ENCODE assay signal across 8 mouse cellular contexts in the genomic region with DNA sequence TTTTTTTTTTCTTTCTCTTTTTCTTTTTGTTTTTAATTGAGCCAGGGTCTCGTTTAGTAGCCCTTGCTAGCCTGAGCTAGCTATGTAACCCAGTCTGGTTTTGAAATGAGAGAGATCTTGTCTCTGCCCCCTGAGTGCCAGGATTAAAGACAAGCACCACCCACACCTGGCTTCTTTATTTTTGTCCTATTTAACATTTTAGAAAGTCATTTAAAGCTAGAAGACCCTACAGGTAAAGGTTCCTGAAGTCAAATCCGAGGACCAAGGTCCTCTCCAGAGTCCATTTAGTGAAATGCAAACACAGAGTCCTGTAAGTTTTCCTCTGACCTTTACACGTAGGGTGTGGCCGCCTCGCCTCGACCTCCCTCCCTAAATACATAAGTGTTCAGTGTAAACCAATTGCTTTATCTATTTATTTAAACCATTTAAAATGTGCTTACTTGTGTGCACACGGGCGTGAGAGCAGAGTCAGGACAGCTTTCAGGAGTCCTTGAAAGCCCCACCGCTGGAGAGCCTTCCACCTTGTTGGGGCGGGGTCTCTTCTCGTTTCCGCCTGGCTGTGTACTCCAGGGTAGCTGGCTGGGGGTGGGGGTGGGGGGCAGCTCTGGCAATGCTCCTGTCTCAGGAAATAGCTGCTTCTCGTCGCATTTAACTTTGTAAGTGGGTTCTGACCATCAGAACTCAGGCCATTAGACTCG. TPM values are rescaled to one million over a fixed set of nuclear protein-coding genes. Genes with fewer than 3 reads are reported as not detected.
DNase-seq lines count a peak whose midpoint lies in the region; ATAC-seq and TF ChIP-seq lines count a peak whose summit lies in the region.

No protein-coding gene starts in this region.

- H3K27ac ChIP-seq in forebrain, postnatal 0 days (ENCODE audit: low read depth, low read length) = no peak overlapping the region
- H3K27ac ChIP-seq in liver, embryonic 15.5 days (replicated peaks) = peak overlapping the region; percentile 51; the same call in 1 of the 2 replicates

- DNase-seq in forebrain, postnatal 0 days = no peak
- peak; percentile 57 to 68 for DNase-seq in thymus, postnatal 36 days
- DNase-seq in Muller cell, postnatal 12 days (ENCODE audit: inconsistent ontology term) = no peak
- no peak for DNase-seq in left cerebral cortex, postnatal 25 days (ENCODE audit: low spot score in 2 of 2)
- no peak for DNase-seq in left cerebral cortex, postnatal 10 days (ENCODE audit: extremely low spot score in 1 of 2, low spot score in 2 of 2)

- H3K9me3 ChIP-seq in megakaryocyte, embryonic 14.5 days = no peaks in the 10 kb centered on the region
- H3K9me3 ChIP-seq in forebrain, postnatal 0 days (ENCODE audit: low read length) = no peaks in the 10 kb centered on the region
- no peaks in the 10 kb centered on the region for H3K9me3 ChIP-seq in liver, embryonic 15.5 days (replicated peaks)

- H3K4me2 ChIP-seq in forebrain, postnatal 0 days (ENCODE audit: low read depth) = 0 out of 2 replicates have a peak overlapping the region, but pooled peaks have one; percentile 4
- peak overlapping the region; percentile 74 for H3K4me2 ChIP-seq in liver, embryonic 15.5 days

- intact Hi-C loops in left cerebral cortex, postnatal 25 days (cut with DNase I) = no loop called here
- intact Hi-C loops in left cerebral cortex, postnatal 10 days (cut with DNase I) = no loop called here

- H3K4me1 ChIP-seq in megakaryocyte, embryonic 14.5 days = peaks cover 55% of the 10 kb centered on the region
- no peaks in the 10 kb centered on the region for H3K4me1 ChIP-seq in forebrain, postnatal 0 days (ENCODE audit: insufficient read depth)
- H3K4me1 ChIP-seq in liver, embryonic 15.5 days (replicated peaks) = peaks cover 43% of the 10 kb centered on the region

- TF ChIP-seq CTCF in forebrain, postnatal 0 days (IDR thresholded peaks at IDR 0.05; ENCODE audit: low read depth) = no peak

- no peak for ATAC-seq in megakaryocyte, adult 5-6 weeks (ENCODE audit: poor library complexity, severe bottlenecking)
- no peak for ATAC-seq in forebrain, postnatal 0 days
- ATAC-seq in liver, embryonic 15.5 days (ENCODE audit: insufficient read depth) = no peak

- H3K27me3 ChIP-seq in megakaryocyte, embryonic 14.5 days (replicated peaks) = no peaks in the 10 kb centered on the region
- H3K27me3 ChIP-seq in forebrain, postnatal 0 days (ENCODE audit: insufficient read depth, low read length) = no peaks in the 10 kb centered on the region
- H3K27me3 ChIP-seq in liver, embryonic 15.5 days = peaks cover 13% of the 10 kb centered on the region; the same call in 1 of the 2 replicates

- 14% methylated on average over 15 of the region's 15 CpGs for WGBS in forebrain, postnatal 0 days
- WGBS in liver, embryonic 15.5 days (ENCODE audit: insufficient replicate concordance) = 4% methylated on average over 15 of the region's 15 CpGs

- H3K4me3 ChIP-seq in megakaryocyte, embryonic 14.5 days (replicated peaks) = peak overlapping the region; percentile 90
- H3K4me3 ChIP-seq in forebrain, postnatal 0 days (ENCODE audit: low read depth, low read length) = no peak overlapping the region
- H3K4me3 ChIP-seq in liver, embryonic 15.5 days (replicated peaks) = peak overlapping the region; percentile 52

- H3K36me3 ChIP-seq in megakaryocyte, embryonic 14.5 days (replicated peaks; ENCODE audit: low read length) = no peaks in the 10 kb centered on the region
- H3K36me3 ChIP-seq in forebrain, postnatal 0 days (ENCODE audit: insufficient read depth) = no peaks in the 10 kb centered on the region
- no peaks in the 10 kb centered on the region for H3K36me3 ChIP-seq in liver, embryonic 15.5 days (replicated peaks)

- H3K9ac ChIP-seq in forebrain, postnatal 0 days = no peak overlapping the region
- H3K9ac ChIP-seq in liver, embryonic 15.5 days = peak overlapping the region; percentile 42; the same call in 1 of the 2 replicates

RNA-seq across cellular contexts. Expression of a gene that starts 4.8 kb away (rescaled TPM):
- polyA plus RNA-seq in megakaryocyte, embryonic 14.5 days (2012; ENCODE audit: insufficient read depth, low replicate concordance) = 5.3 TPM in 1 of 2 replicates, not detected in the other
- total RNA-seq in megakaryocyte, adult 5-6 weeks (2015) = 299 and 324 TPM in 2 replicates
- total RNA-seq in megakaryocyte, adult 5-6 weeks (2017) = 454 and 463 TPM in 2 replicates
- 948 and 1,017 TPM in 2 replicates for total RNA-seq in forebrain, postnatal 0 days (2014; rRNA removed)
- polyA plus RNA-seq in forebrain, postnatal 0 days (2015; fragmentation: Nextera tagmentation; extraction: Ambion mirVana) = 311 and 313 TPM in 2 replicates
- polyA plus RNA-seq in liver, embryonic 15.5 days (2015; fragmentation: Nextera tagmentation; extraction: Ambion mirVana) = 58.3 and 60.6 TPM in 2 replicates
- 100 to 1,000 TPM; 884 to 895 TPM for total RNA-seq in left cerebral cortex, postnatal 25 days (2021)
- 100 to 1,000 TPM; 767 to 770 TPM for total RNA-seq in left cerebral cortex, postnatal 10 days (2021)

RNA-seq across cellular contexts. Expression of a gene that starts 25.0 kb away (rescaled TPM):
- 26.5 TPM in 1 of 2 replicates, not detected in the other for polyA plus RNA-seq in megakaryocyte, embryonic 14.5 days (2012; ENCODE audit: insufficient read depth, low replicate concordance)
- 107 and 122 TPM in 2 replicates for total RNA-seq in megakaryocyte, adult 5-6 weeks (2015)
- 42.3 and 45.5 TPM in 2 replicates for total RNA-seq in megakaryocyte, adult 5-6 weeks (2017)
- 19.3 and 20.4 TPM in 2 replicates for total RNA-seq in forebrain, postnatal 0 days (2014; rRNA removed)
- 32.0 and 42.1 TPM in 2 replicates for polyA plus RNA-seq in forebrain, postnatal 0 days (2015; fragmentation: Nextera tagmentation; extraction: Ambion mirVana)
- 119 and 137 TPM in 2 replicates for polyA plus RNA-seq in liver, embryonic 15.5 days (2015; fragmentation: Nextera tagmentation; extraction: Ambion mirVana)
- total RNA-seq in left cerebral cortex, postnatal 25 days (2021) = 1 to 10 TPM; 3.6 to 4.4 TPM
- 1 to 10 TPM; 5.9 to 8.4 TPM for total RNA-seq in left cerebral cortex, postnatal 10 days (2021)

RNA-seq across cellular contexts. Expression of a gene that starts 43.8 kb away (rescaled TPM):
- not detected in 2 replicates for polyA plus RNA-seq in megakaryocyte, embryonic 14.5 days (2012; ENCODE audit: insufficient read depth, low replicate concordance)
- total RNA-seq in megakaryocyte, adult 5-6 weeks (2015) = 0.55 and 0.80 TPM in 2 replicates
- 0.40 and 1.7 TPM in 2 replicates for total RNA-seq in megakaryocyte, adult 5-6 weeks (2017)
- 0.46 and 0.52 TPM in 2 replicates for total RNA-seq in forebrain, postnatal 0 days (2014; rRNA removed)
- not detected in 2 replicates for polyA plus RNA-seq in forebrain, postnatal 0 days (2015; fragmentation: Nextera tagmentation; extraction: Ambion mirVana)
- not detected in 2 replicates for polyA plus RNA-seq in liver, embryonic 15.5 days (2015; fragmentation: Nextera tagmentation; extraction: Ambion mirVana)
- not detected for total RNA-seq in left cerebral cortex, postnatal 25 days (2021)
- not detected for total RNA-seq in left cerebral cortex, postnatal 10 days (2021)

RNA-seq across cellular contexts. Expression of a gene that starts 44.8 kb away (rescaled TPM):
- polyA plus RNA-seq in megakaryocyte, embryonic 14.5 days (2012; ENCODE audit: insufficient read depth, low replicate concordance) = 0.17 TPM in 1 of 2 replicates, not detected in the other
- 0.46 TPM in 1 of 2 replicates, not detected in the other for total RNA-seq in megakaryocyte, adult 5-6 weeks (2015)
- total RNA-seq in megakaryocyte, adult 5-6 weeks (2017) = 0.11 and 0.41 TPM in 2 replicates
- total RNA-seq in forebrain, postnatal 0 days (2014; rRNA removed) = not detected in 2 replicates
- polyA plus RNA-seq in forebrain, postnatal 0 days (2015; fragmentation: Nextera tagmentation; extraction: Ambion mirVana) = not detected in 2 replicates
- 918 and 1,131 TPM in 2 replicates for polyA plus RNA-seq in liver, embryonic 15.5 days (2015; fragmentation: Nextera tagmentation; extraction: Ambion mirVana)
- not detected for total RNA-seq in left cerebral cortex, postnatal 25 days (2021)
- not detected for total RNA-seq in left cerebral cortex, postnatal 10 days (2021)

Comparison
In these comparisons a context has a peak if more than half of its experiments do, and no peak if none do; other contexts are left out.
1. DNase-seq: peak in thymus, postnatal 36 days (2 of 2); none in forebrain, postnatal 0 days (single experiment), Muller cell, postnatal 12 days (single experiment), left cerebral cortex, postnatal 25 days (0 of 2) and left cerebral cortex, postnatal 10 days (0 of 2).